Mouse (Mus musculus) splenic B cell, adult 2 months (primary cell): ENCODE measurements at regions not wholly inside any gene's neighbourhood (a gene's known extent, or its start where the extent isn't known, plus 50 kb on each side); places are given as distances from the start of the nearest gene placed in this dataset.

Experiments used
- DNase-seq: peaks from one replicate; pipeline ENCODE4 v3.0.0-alpha.2; 2011; ENCODE audit warnings: low read depth, low spot score
- H3K27me3 ChIP-seq: 2 replicates; pipeline ENCODE4 v1.6.1; 2012; ENCODE audit warnings: mild to moderate bottlenecking, low read length, moderate library complexity, mixed read lengths; ENCODE audit not compliant: control insufficient read depth, poor library complexity, insufficient read depth, severe bottlenecking
- H3K36me3 ChIP-seq: 2 replicates; pipeline ENCODE4 v1.6.1; 2012; ENCODE audit warnings: mild to moderate bottlenecking, low read length, moderate library complexity, mixed read lengths; ENCODE audit not compliant: control insufficient read depth, poor library complexity, insufficient read depth, severe bottlenecking

GRCm38 (mm10) chr17:45240545-45240944 lies 193.0 kb downstream of the Cdc5l start:
- Histone ChIP-seq H3K36me3 (no peaks in the 10 kb centered on the region), H3K27me3 (no peaks in the 10 kb centered on the region; the same call in 1 of the 2 replicates)
- DNase-seq = no peak

GRCm38 (mm10) chr17:45237246-45237645 lies 196.3 kb downstream of the Cdc5l start:
- no peak for DNase-seq
- no peaks in the 10 kb centered on the region for H3K36me3 ChIP-seq
- H3K27me3 ChIP-seq = no peaks in the 10 kb centered on the region; the same call in 1 of the 2 replicates

GRCm38 (mm10) chr17:45235401-45235800 lies 198.1 kb downstream of the Cdc5l start:
- Histone ChIP-seq H3K36me3 (no peaks in the 10 kb centered on the region), H3K27me3 (no peaks in the 10 kb centered on the region; the same call in 1 of the 2 replicates)
- DNase-seq = no peak

- no peaks in the 10 kb centered on the region for H3K36me3 ChIP-seq
- H3K27me3 ChIP-seq = no peaks in the 10 kb centered on the region
- DNase-seq = no peak
Measured at GRCm38 (mm10) chr17:45232874-45233273, 200.7 kb downstream of the Cdc5l start.

GRCm38 (mm10) chr17:45227190-45227589 lies 206.3 kb downstream of the Cdc5l start:
- Histone ChIP-seq H3K36me3 (no peaks in the 10 kb centered on the region), H3K27me3 (no peaks in the 10 kb centered on the region)
- DNase-seq = no peak

GRCm38 (mm10) chr17:45226486-45226885 lies 207.1 kb downstream of the Cdc5l start:
- Histone ChIP-seq H3K27me3 (no peaks in the 10 kb centered on the region), H3K36me3 (no peaks in the 10 kb centered on the region)
- DNase-seq = no peak

- no peak for DNase-seq
Measured at GRCm38 (mm10) chr17:45221625-45222024, 211.9 kb downstream of the Cdc5l start.

GRCm38 (mm10) chr17:45217126-45217525 lies 216.4 kb downstream of the Cdc5l start:
- H3K27me3 ChIP-seq = no peaks in the 10 kb centered on the region
- no peak for DNase-seq
- no peaks in the 10 kb centered on the region for H3K36me3 ChIP-seq

More at GRCm38 (mm10) chr17:45221625-45222024, 211.9 kb downstream of the Cdc5l start:
- H3K36me3 ChIP-seq = no peaks in the 10 kb centered on the region
- H3K27me3 ChIP-seq = no peaks in the 10 kb centered on the region

GRCm38 (mm10) chr17:45215067-45216049 lies 218.2 kb downstream of the Cdc5l start:
- H3K36me3 ChIP-seq = no peaks in the 10 kb centered on the region
- DNase-seq = no peak

GRCm38 (mm10) chr17:45210984-45211383 lies 222.6 kb downstream of the Cdc5l start:
- no peak for DNase-seq
- Histone ChIP-seq H3K27me3 (no peaks in the 10 kb centered on the region), H3K36me3 (no peaks in the 10 kb centered on the region)

More at GRCm38 (mm10) chr17:45215067-45216049, 218.2 kb downstream of the Cdc5l start:
- H3K27me3 ChIP-seq = no peaks in the 10 kb centered on the region

GRCm38 (mm10) chr17:45209387-45209663 lies 224.2 kb downstream of the Cdc5l start:
- Histone ChIP-seq H3K36me3 (no peaks in the 10 kb centered on the region), H3K27me3 (no peaks in the 10 kb centered on the region)
- no peak for DNase-seq

GRCm38 (mm10) chr17:45208596-45209386 lies 224.7 kb downstream of the Cdc5l start:
- H3K36me3 ChIP-seq = no peaks in the 10 kb centered on the region
- no peak for DNase-seq
- no peaks in the 10 kb centered on the region for H3K27me3 ChIP-seq

- DNase-seq = no peak
- Histone ChIP-seq H3K36me3 (no peaks in the 10 kb centered on the region), H3K27me3 (no peaks in the 10 kb centered on the region)
Measured at GRCm38 (mm10) chr17:45195779-45196178, 237.8 kb downstream of the Cdc5l start.

- no peaks in the 10 kb centered on the region for H3K36me3 ChIP-seq
- no peak for DNase-seq
Measured at GRCm38 (mm10) chr17:45194786-45195281, 238.7 kb downstream of the Cdc5l start.

More at GRCm38 (mm10) chr17:45194786-45195281, 238.7 kb downstream of the Cdc5l start:
- H3K27me3 ChIP-seq = no peaks in the 10 kb centered on the region
